Comparison of ENCODE assay signal across 10 mouse cellular contexts in genomic region chr1:53093180-53093579, GRCm38 (mm10). TPM values are rescaled to one million over a fixed set of nuclear protein-coding genes. Genes with fewer than 3 reads are reported as not detected.
A peak's percentile ranks its signal among the peaks of the same experiment; 100 is the strongest.
DNase-seq lines count a peak whose midpoint lies in the region; TF ChIP-seq lines count a peak whose summit lies in the region.
"Had no signal": no experiment of that assay in that cellular context is flagged by ENCODE, and none has a peak within 500 bp of the region (broad histone marks: within the 10 kb centered on the region; RNA-seq: fewer than 3 reads in every experiment).

No protein-coding gene starts in this region.

- H3K27ac ChIP-seq in liver, adult 2 months (replicated peaks; ENCODE audit: insufficient read depth, low read depth, low read length) = no peak overlapping the region
- H3K27ac ChIP-seq: forebrain, embryonic 15.5 days had no signal

- no peaks in the 10 kb centered on the region for H3K79me2 ChIP-seq in liver, adult 2 months (ENCODE audit: control insufficient read depth, insufficient read depth, low read length)

- H3K9ac ChIP-seq in liver, adult 2 months (ENCODE audit: low read depth, low read length) = no peak overlapping the region
- H3K9ac ChIP-seq: forebrain, embryonic 15.5 days had no signal

- H3K4me1 ChIP-seq in liver, adult 2 months (ENCODE audit: control insufficient read depth, insufficient read depth, low read length) = no peaks in the 10 kb centered on the region
- H3K4me1 ChIP-seq: forebrain, embryonic 15.5 days had no signal

- peak; percentile 5 for DNase-seq in adrenal gland, postnatal 10 days
- no peak for DNase-seq in adrenal gland, postnatal 4 days (ENCODE audit: low spot score in 2 of 2)
- DNase-seq in liver, adult 2 months (ENCODE audit: extremely low read depth, low read depth, low spot score) = peak; percentile 66
- no peak for DNase-seq in liver
- peak; percentile 6 for DNase-seq in brain, embryonic 14.5 days (ENCODE audit: low read depth)
- peak; percentile 6 for DNase-seq in large intestine, adult 2 months (ENCODE audit: low read depth, low spot score)
- no peak for DNase-seq in urinary bladder, postnatal 10 days (ENCODE audit: low spot score)
- DNase-seq in right cerebral cortex, adult 2 months (ENCODE audit: low spot score in 2 of 2) = no peak
- DNase-seq: lung, postnatal 14 days had no signal

- H3K36me3 ChIP-seq in liver, adult 2 months (ENCODE audit: control insufficient read depth, insufficient read depth, low read length) = no peaks in the 10 kb centered on the region
- H3K36me3 ChIP-seq: forebrain, embryonic 15.5 days had no signal

- no peak overlapping the region for H3K4me3 ChIP-seq in liver, adult 2 months (ENCODE audit: insufficient read depth, low read depth, low read length)
- H3K4me3 ChIP-seq: forebrain, embryonic 15.5 days had no signal

- peak; percentile 59 for TF ChIP-seq CTCF in liver, adult 2 months (IDR thresholded peaks at IDR 0.05; ENCODE audit: low read depth, low read length)
- no peak for TF ChIP-seq CTCF in brain, embryonic 14.5 days (IDR thresholded peaks at IDR 0.05; ENCODE audit: borderline replicate concordance, extremely low read depth, insufficient read depth, insufficient read length)

- TF ChIP-seq POLR2A in liver, adult 2 months (IDR thresholded peaks at IDR 0.05; ENCODE audit: extremely low read depth, insufficient read depth, low read length) = no peak
- TF ChIP-seq POLR2A in brain, embryonic 14.5 days (IDR thresholded peaks at IDR 0.05; ENCODE audit: borderline replicate concordance, extremely low read depth, insufficient read depth, insufficient read length, poor library complexity, severe bottlenecking) = no peak

- H3K27me3 ChIP-seq in liver, adult 2 months (ENCODE audit: control insufficient read depth, insufficient read depth, low read length) = no peaks in the 10 kb centered on the region
- H3K27me3 ChIP-seq: forebrain, embryonic 15.5 days had no signal

- WGBS in liver, adult 2 months = 18% methylated on average over 3 of the region's 3 CpGs
- WGBS in large intestine, adult 2 months = 22% methylated on average over 3 of the region's 3 CpGs

RNA-seq across cellular contexts. Expression of gene Mstn, which starts 31.7 kb away (rescaled TPM):
- 1 to 10 TPM in 1 of 2 experiments, under 1 TPM in 1; 0.63 to 2.5 TPM for total RNA-seq in adrenal gland, postnatal 10 days (2021)
- total RNA-seq in adrenal gland, postnatal 4 days (2021) = under 1 TPM; 0.59 to 0.70 TPM
- total RNA-seq in liver, adult 2 months (2014; rRNA removed) = not detected in 2 replicates
- polyA plus RNA-seq in liver, adult 2 months (2012; rRNA removed) = not detected in 2 replicates
- 0.18 and 0.25 TPM in 2 replicates for polyA plus RNA-seq in brain, embryonic 14.5 days (2012; rRNA removed)
- polyA plus RNA-seq in large intestine, adult 2 months (2012; rRNA removed) = 0.02 TPM in 1 of 2 replicates, not detected in the other

Comparison
In these comparisons a context has a peak if more than half of its experiments do, and no peak if none do; other contexts are left out.
1. DNase-seq: peak in adrenal gland, postnatal 10 days (single experiment), liver, adult 2 months (single experiment), brain, embryonic 14.5 days (single experiment) and large intestine, adult 2 months (single experiment); none in adrenal gland, postnatal 4 days (0 of 2), liver (single experiment), urinary bladder, postnatal 10 days (single experiment) and right cerebral cortex, adult 2 months (0 of 2).